Mouse (Mus musculus) adrenal gland, adult 8-10 months (tissue): ENCODE measurements around the gene Svop. TPM values are rescaled to one million over a fixed set of nuclear protein-coding genes. Genes with fewer than 3 reads are reported as not detected.

Experiments used
- DNase-seq: peaks from one replicate; pipeline ENCODE4 v3.0.0; 2022
- total RNA-seq, 4 experiments: library from RNA; stranded (reverse); gene quantifications; 2 replicates each; pipeline ENCODE4 v1.2.4; 2022

Gene Svop
- total RNA-seq, result 1 to 10 TPM; 3.6 to 5.4 (median 4.9) TPM

GRCm38 (mm10) chr5:114091057-114091807 lies at the start of gene Svop:
TSS of gene Svop (minus strand) at chr5:114091570.
- peak; percentile 66 for DNase-seq

- peak; percentile 93 for DNase-seq
These were observed 47.8 kb upstream of the Svop start for GRCm38 (mm10) chr5:114139175-114139574.

DNA sequence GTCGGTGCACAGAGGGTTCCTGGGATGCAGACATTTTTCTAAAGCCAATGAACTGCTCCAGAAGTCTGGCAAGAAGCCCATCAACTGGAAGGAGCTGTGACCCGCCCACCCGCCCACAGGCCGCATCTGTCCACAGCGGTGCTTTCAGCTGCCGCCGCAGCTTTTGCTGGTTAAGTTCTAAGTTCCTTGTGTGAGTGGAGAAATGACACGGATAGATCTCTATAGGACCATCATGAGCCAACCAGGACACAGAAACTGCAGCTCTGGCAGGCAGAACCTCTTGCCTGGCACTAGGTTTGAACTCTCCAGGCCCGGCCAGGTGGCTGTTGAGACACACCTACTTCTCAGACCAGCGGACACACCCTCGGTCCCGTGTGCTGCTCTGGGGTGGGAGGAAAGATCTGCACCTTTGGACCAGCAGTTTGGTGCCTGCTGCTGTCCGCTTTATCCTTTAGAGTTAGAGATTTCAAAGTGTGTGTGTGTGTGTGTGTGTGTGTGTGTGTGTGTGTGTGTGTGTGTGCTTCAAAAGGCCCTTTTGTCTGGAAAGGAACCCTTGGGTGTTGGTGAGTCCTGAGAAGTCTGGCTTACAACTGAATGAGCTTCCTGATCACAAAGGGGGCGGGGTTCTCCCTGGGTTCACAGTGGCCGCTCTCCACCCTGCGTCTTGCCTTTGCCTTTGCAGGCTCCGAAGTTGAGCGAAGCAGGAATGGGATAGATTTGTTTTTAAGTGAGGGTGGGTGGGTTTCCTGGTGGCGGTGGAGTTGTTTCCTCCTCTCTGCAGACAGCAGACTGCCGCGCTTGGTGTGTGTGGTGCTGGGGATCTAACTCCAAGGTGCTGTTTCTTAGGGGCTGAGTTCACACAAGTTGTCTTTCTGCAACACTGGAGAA lies 47.2 kb upstream of the Svop start:
- DNase-seq, result no peak

GRCm38 (mm10) chr5:114137481-114138276 lies 46.3 kb upstream of the Svop start:
- DNase-seq, result no peak

DNA sequence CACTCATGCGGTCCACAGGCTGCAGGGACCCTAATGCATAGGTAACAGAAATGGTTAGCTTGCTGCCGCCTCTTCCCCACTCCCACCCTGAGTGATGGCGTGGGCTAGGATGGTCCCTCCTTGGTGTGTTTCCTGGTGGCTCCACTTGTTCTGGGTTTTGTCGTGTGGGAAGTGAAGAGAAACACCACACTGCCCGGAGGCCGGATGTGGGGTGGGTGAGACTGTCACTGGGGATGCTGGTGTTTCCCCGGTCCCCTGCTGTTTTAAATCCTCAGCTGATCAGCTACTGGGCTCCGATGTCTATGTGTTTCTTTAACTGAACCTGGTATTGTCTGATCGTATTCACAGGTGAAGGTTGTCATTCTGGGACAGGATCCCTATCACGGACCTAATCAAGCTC lies 44.1 kb upstream of the Svop start:
- DNase-seq, result no peak

GRCm38 (mm10) chr5:114134091-114134534 lies 42.7 kb upstream of the Svop start:
- peak; percentile 67 for DNase-seq

- no peak for DNase-seq
These were observed 41.5 kb upstream of the Svop start for GRCm38 (mm10) chr5:114132841-114133240.

DNA sequence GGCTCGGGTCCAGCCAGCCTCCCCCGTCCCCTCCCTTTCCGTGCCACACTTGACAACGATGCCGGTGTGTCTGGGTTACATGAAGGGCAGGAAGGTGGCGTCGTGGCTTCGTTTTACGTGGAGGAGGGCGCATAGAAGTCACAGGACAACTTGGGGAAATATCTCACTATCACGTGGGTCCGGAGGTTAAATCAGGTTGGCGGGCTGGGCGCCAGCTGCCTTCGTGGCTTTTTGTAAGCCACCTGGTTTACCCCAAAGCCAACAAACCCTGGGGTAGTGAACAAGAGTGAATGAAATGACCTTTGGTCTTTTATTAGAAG lies 40.1 kb upstream of the Svop start:
- DNase-seq, result peak; percentile 49

DNA sequence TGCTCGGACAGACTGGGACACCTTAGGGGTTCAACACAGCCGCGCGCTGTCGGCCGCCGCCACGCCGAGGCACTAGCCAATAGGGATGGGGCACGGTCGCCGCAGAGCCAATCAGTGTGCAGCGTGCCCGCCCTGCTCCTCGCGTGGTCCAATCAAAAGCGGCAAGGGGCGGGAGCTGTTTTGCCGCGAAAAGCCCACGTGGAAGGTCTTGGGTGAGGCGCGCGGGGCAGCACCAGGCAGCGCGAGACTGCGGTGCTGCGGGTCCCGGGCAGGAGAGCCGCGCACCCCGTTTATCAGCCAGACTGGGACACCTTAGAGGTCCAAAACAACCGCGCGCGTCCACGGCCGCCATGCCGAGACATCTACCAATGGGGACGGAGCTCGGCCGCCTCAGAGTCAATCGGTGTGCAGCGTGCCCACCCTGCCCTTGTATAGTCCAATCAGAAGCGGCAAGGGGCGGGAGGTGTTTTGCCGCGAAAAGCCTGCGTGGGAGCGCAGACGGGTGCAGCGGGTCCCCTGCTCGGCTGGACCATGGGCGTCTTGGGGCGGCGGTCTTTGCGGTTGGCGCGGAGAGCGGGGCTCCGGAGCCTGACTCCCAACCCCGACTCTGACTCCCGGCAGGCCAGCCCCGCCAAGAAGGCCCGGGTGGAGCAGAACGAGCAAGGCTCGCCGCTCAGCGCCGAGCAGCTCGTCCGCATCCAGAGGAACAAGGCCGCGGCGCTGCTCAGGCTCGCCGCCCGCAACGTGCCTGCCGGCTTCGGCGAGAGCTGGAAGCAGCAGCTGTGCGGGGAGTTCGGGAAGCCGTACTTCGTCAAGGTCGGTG lies 39.5 kb upstream of the Svop start:
- peak; percentile 88 for DNase-seq

- DNase-seq, result no peak
These were observed 38.8 kb upstream of the Svop start, which contains the start of gene Ung for GRCm38 (mm10) chr5:114130211-114130605. TSS of gene Ung (plus strand) at chr5:114130386.

GRCm38 (mm10) chr5:114129550-114130210 lies 38.3 kb upstream of the Svop start:
- DNase-seq, result no peak

DNA sequence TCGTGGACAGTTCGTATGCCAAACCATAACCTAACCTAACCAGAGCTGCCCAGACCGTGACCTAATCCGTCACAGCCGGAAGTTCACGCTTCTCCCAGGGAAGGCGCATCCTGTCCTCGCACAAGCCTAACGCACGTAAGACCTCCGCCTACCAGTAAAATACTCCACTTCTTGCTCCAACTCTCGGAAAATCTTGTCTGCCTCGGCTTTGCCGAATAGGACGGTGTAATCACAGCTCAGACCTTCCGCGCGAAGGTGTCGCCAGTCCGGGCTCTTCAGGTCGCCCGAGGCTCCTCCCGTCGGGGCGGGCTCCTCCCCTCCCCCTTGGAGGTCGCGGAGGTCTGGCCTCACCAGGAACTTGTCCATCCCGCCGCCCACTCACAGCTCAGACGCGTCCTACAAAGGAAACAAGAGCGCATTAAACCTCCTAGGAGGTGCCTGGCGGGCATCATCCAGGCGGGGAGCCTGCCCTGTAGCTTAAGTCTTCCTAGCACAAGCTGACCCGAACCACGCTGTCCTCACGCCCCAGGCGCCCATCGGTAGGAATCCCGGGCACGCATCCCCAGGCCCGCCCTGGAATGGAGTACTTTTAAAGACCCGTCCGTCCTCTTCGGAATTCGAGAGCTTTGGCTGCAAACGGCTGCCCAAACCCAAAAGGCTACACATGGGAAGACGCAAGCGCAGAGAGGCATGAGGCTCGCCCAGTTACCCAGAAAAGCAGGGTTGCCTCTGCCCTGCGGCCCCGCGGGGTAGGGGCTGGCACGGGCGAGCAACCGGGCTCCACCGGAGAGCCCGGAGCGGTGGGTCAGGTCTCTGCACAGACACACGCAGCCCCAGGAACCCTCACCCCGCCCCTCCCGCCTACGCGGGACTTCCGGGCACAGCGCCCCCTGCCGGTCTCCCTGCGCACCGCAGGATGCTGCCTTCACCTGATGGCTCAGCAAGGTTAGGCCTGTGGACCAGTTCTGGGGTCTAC lies 36.3 kb upstream of the Svop start, which contains the start of gene Alkbh2:
Gene Alkbh2, minus strand, starts transcription at position 845 of the 976 bp plus-strand sequence.
- peak; percentile 66 for DNase-seq

- DNase-seq, result no peak
These were observed 35.3 kb upstream of the Svop start for GRCm38 (mm10) chr5:114126499-114127244.

DNA sequence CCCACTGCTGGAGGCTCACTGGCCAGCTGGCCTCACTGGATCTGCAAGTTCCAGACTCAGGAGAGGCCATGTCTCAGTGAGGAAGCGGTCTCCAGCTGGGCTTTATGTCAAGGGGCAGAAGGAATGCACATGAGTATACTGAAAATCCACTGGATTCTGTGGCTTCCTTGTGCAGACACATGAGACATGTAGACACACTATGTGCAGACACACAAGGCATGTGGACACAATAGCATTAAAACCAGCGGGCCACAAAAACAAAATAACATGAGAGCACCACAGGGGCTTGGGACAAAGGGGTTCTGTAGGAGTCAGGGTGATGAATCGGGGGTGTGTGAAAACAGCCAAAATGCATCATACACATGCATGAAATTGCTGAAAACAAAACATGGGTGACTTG lies 34.6 kb upstream of the Svop start:
- DNase-seq, result no peak

GRCm38 (mm10) chr5:114119806-114120205 lies 28.4 kb upstream of the Svop start:
- DNase-seq, result no peak

GRCm38 (mm10) chr5:114116586-114116985 lies 25.2 kb upstream of the Svop start:
- no peak for DNase-seq

DNA sequence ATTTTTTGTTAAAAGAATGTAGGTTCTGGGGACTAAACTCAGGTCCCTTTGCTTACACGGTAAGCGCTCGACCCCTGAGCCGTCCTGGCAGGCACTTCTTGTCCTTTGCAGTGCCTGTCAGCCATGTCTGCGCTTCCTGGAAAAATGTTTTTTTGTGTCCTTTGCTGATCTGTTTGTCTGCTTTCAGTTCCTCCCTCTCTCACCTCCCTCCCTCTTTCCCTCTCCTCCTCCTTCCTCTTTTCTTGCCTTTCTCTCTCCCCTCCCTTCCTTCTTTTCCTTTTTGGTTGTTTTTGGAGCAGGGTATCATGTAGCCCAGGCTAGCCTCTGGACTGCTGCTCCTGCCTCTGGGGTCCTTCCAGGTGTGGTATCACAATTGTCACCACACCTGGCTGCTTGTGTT lies 23.7 kb upstream of the Svop start:
- no peak for DNase-seq

GRCm38 (mm10) chr5:114113334-114113733 lies 22.0 kb upstream of the Svop start:
- DNase-seq, result no peak

- DNase-seq, result peak; percentile 51
These were observed 15.1 kb upstream of the Svop start for GRCm38 (mm10) chr5:114106391-114106935.
